Mouse (Mus musculus): Measurements from ENCODE around the gene Bcl2l10. TPM values are rescaled to one million over a fixed set of nuclear protein-coding genes. Genes with fewer than 3 reads are reported as not detected.
"Not testable (repeated sequence)": the region's sequence is repeated elsewhere in the genome, so short reads cannot be mapped to it uniquely, and the experiment has no call there.

Bcl2l10 gene
- total RNA-seq, 2 experiments from 2014 or later = not detected

DNA sequence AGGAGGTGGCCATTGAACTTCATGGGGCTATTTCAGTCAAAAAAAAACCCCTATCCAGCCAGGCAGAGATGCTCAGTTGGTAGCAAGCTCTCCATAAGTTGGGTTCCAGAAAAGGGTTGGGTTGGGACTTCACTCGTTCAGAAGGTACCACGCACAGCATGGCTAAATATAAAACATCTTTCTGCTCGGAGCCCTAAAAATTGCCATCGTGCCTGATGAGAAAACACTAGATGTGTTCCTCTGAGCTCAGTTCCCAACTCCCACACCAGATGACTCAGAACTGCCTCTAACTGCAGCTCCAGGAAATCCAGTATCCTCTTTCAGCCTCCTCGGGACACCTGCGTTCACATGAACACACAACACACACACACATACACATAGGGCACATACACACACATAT, 9.5 kb upstream of the Bcl2l10 start:
- no peak for DNase-seq
- intact Hi-C loops (cut with DNase I) = no loop called here

DNA sequence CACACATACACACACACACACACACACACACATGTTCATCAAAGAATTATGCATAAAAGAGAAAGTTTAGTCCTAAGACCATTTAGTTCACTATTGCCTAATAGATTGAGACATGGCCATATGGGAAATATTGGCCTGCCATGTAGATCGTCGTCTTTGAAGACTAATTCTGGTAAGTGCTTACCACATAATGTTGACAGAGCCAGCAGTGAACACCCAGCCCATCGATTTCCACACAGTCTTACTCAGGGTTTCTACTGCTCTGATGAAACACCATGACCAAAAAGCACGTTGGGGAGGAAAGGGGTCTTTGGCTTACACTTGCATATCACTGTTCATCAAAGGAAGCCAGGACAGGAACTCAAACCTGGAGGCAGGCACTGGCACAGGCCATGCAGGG, 5.1 kb upstream of the Bcl2l10 start:
- intact Hi-C loops (cut with DNase I) = no loop called here
- no peak for DNase-seq

DNA sequence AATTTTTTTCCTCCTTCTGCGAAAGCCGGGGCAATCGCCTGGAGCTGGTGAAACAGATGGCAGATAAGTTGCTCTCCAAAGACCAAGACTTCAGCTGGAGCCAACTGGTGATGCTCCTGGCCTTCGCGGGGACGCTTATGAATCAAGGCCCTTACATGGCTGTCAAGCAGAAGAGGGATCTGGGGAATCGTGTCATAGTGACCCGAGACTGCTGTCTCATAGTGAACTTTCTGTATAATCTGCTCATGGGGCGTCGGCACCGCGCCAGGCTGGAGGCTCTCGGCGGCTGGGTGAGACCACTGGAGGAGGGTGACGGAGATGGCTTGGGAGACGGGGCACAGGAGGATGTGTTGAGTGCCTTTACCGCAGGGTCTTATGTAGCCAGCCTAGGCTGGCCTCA, 508 bp downstream of the Bcl2l10 start:
- no peak for DNase-seq
- intact Hi-C loops (cut with DNase I) = no loop called here

DNA sequence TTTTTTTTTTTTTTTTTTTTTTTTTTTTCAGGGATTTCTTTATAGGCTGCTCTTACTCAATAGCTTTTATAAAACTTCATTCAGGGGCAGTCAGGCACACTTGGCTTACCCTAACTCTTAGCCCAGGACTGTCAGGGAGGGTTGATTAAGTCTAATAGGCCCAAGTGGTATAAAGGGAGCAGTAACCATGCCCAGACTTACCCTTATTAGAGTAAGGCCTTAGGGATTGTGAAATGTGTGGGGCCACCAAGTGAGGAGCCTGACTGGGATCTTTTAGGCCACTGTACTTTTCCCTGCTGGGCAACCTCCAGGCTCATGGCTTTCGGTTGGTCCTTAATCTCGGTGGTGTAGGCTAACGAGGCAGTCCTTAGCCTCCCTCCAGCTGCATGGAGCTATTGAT, 1.1 kb downstream of the Bcl2l10 start:
- no peak for DNase-seq
- intact Hi-C loops (cut with DNase I) = no loop called here

DNA sequence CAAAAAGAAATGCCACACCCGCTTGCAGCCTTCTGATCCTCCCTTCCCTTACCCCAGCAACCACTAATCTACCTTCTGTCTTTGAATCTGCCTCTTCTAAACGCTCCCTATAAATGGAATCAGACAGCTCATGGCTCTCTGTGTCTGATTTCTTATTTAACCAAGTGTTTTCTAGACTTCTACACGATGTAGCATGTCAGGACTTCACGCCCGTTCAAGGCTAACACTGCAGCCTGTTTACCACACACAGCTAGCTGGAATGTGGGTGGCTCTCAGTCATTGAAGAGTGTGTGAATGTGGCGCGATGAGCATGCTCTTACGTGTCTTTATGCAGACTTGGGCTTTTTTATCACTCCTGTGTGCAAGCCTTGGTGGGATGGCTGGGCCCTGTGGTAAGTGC, 5.5 kb downstream of the Bcl2l10 start:
- intact Hi-C loops (cut with DNase I) = no loop called here

DNA sequence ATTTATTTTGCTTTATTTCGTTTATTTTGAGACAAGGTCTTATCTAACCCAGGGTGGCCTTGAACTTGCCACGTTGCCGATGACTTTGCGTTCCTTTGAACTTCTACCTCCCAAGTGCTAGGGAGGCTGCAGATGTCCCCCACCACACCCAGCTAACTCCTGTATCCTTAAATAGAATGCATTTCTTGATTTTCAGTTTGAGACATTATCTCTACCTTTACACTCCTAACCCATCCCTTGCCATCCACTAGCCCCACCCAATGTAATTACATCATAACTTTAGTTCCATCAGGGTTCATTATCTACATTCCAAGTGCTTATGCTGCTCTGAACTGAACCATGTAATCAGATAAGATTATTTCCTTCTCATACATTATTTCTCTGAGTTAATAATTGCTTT, 8.2 kb downstream of the Bcl2l10 start:
- intact Hi-C loops (cut with DNase I) = no loop called here
- no peak for DNase-seq

More for the DNA sequence above, 5.5 kb downstream of the Bcl2l10 start:
- no peak for DNase-seq

DNA sequence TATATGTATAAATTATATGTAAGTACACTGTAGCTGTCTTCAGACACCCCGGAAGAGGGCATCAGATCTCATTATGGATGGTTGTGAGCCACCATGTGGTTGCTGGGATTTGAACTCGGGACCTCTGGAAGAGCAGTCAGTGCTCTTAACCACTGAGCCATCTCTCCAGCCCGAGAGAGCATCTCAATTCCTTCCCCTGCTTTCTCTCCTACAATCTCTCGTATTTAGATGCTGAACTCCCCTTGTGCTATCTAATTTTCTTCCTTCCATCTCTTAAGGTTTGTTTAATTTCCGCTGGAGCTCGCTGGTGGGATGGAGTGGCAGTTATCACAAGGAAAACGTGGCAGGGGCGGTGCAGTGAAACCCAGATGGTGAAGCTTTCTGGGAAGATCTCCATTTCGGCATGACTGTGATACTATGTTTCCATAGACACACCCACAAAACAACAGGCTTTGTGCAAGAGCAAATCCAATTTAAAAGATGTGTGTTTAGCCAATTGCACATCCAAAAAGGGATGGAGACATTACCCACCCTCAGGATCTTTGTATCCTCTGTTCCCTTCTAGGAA, 9.6 kb downstream of the Bcl2l10 start:
- intact Hi-C loops (cut with DNase I) = no loop called here
- DNase-seq = peak; percentile 5 to 15

DNA sequence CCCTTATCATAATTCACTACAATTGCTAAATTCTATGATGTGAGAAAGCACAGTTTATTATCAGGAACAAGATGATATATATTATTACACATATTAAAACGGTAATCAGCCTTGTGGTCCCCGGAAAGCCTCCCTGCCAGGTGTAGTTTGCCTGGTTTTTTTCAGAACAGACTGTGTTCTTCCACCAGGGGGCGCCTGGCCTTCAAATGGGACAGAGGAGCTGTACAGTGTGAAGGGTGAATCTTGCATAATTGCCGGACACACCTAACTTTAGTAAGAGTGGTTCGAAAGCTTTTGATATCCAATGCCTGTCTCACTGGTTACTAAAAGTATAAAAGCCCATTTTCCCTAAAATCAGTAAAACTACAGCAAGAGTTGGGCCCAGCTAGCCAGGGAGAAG, 14.1 kb downstream of the Bcl2l10 start:
- DNase-seq = peak; percentile 79 to 92
- intact Hi-C loops (cut with DNase I) = loop anchor here (1.0 to 5.0 kb wide), 4 partner anchors 73 to 221 kb away; no protein-coding TSS in a partner anchor

DNA sequence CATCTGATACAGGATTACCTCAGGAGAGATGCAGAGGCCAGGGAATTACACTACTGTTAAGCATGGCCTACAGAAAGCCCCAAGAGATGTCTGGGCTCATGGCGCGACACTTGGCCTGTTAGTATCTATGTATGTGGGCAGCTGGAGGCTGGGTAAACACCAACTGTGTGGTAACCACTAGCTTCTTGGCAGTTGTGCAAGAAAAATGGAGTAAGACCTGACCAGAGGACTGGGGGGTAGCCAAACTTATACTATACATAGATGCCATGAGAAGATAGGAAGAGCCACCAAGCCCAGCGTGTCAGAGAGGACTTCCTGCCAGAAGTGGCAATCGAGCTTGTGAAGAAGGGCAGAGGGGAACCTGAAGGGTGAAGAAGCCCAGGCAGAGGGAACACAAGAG, 14.6 kb downstream of the Bcl2l10 start:
- no peak for DNase-seq
- intact Hi-C loops (cut with DNase I) = loop anchor here (5.0 kb wide), 1 partner anchor 220 kb away; no protein-coding TSS in a partner anchor

DNA sequence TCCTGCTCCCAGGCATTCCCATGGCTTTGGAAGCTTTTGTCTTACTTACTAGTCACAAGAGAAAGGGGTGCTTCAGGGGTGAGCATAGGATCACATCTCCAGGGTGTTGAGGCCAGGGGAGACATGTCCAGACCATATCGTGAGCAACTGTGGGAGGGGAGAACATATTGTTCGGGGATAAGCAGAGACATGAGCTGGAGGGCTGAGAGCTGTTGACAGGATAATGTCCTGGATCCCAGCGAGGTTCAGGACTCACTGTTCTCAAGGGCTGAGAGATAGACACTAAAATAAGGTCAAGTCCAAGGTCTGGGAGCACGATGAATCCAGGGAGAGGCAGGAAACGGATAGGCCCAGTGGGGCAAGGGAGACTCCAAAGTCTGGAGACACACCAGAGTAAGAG, 15.4 kb downstream of the Bcl2l10 start:
- peak in 1 of 2 experiments; percentile 7 for DNase-seq
- intact Hi-C loops (cut with DNase I) = loop anchor here (5.0 kb wide), 1 partner anchor 219 kb away; no protein-coding TSS in a partner anchor

DNA sequence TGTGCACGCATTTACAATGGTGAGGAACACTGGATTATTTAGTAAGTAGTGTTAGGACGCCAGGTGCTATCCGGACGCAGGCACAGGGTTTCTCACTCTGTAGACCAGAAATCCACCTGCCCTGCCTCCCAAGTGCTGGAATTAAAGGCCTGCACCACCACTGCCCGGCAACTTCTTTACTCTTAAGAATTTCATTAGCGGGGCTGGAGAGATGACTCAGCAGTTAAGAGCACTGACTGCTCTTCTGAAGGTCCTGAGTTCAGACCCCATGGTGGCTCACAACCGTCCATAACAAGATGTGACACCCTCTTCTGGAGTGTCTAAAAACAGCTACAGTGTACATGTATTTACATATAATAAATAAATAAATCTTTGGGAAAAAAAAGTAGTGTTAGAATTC, 16.1 kb downstream of the Bcl2l10 start:
- intact Hi-C loops (cut with DNase I) = loop anchor here (5.0 kb wide), 1 partner anchor 219 kb away; no protein-coding TSS in a partner anchor
- not testable (repeated sequence) for DNase-seq

DNA sequence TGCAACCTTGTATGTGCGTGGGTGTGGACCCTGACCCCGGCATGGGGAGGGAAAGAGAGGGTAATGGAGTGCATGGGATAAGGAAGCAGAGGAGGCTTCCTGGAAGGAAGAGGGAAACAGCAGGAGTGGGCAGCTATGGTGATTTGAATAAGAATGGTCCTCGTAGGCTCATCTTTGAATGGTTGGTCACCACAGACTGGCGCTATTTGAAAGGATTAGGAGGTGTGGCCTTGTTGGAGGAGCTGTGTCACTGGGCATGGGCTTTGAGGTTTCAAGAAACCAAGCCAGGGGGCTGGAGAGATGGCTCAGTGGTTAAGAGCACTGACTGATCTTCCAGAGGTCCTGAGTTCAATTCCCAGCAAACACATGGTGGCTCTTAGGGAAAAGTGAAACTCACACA, 17.6 kb downstream of the Bcl2l10 start:
- intact Hi-C loops (cut with DNase I) = no loop called here
- no peak for DNase-seq

DNA sequence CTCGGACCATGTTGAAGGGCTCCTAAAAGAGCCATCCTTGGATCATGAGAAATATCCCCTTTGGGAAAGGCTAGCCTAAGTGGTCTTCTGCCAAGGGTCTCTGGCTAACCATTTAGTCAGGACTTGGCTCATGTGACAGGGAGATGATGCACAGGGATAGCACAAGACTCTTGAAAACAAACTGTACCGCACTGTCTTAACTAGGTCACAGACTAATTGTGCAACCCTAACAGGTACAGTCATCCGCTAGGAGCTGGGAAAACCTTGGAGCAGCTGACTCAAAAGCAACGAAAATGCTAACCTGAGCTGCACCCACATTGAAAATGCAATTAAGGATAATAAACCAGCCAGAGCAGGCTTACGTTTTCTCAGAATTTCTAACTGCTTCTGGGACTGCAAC, 18.6 kb downstream of the Bcl2l10 start:
- DNase-seq = no peak
- intact Hi-C loops (cut with DNase I) = no loop called here

DNA sequence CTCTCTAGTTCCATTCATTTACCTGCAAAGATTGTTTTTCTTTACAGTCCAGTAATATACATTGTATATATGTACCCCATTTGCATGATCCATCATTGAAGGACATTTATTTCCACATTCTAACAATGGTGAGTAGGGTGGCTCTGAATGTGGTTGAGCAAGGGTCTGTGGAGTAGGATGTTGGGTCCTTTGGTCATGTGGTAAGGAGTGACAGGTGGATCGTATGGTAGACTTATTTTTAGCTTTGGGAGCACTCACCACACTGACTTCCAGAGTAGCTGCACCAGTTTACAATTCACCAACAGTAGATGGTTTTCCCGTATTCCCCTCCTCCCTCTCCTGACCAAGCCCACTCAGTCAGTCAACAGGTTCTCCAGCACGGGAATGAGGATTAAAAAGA, 21.2 kb downstream of the Bcl2l10 start:
- intact Hi-C loops (cut with DNase I) = no loop called here
- no peak for DNase-seq

DNA sequence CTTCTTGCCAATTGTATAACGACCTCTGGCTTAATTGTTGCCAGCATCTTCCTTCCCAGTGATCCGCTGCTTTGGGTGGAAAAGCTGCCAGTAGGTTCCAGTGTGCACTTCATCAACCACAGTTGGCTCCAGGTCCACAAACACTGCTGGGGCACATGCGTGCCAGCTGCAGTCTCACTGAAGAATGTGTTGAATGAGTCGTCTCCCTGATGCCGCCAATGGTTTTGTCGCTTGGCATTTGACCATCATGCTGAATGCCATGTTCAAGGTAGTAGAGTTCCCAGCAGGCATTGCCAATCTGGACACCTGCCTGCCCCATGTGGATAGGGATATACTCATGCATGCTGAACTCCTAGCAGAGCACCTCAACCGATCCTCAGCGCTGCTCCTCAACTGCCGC, 28.0 kb downstream of the Bcl2l10 start:
- intact Hi-C loops (cut with DNase I) = no loop called here
- DNase-seq = peak; percentile 13 to 37

DNA sequence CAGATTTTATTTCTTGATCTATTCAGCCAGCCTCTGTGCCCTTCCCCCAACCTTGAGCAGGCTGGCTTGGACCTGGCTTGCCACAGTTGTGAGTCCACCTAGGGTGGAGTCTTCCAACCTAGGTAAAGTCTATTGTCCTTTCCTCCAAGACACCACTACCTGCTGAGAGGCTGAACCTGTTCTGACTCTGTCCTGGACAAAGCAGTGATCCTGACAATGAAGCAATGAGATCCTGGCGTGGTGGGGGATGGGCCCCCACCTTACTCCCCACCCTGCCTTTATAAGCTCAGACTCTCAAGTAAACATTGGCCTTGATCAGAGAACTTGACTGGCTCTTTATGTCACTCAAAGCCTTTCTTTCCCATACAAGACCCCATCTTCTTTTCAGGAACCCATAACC, 28.9 kb downstream of the Bcl2l10 start:
- no peak for DNase-seq
- intact Hi-C loops (cut with DNase I) = no loop called here

DNA sequence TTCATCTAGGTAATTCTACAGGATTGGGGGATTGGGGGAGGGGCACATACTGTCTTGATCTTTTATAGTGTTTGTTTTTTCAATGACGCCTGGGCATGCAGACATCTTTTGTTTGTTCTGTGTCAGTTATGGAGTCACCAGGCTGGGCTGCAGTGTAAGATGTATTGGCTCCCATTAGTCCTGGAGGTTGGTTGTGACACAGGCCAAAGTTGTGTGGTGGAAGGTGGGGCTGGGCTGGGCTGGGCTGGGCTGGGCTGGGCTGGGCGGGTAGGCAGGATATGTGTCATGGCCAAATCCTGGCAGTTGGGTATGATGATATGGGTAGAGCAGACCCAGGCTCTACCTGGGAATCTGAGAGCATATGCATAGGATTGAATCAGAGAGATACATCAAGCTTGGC, 31.2 kb downstream of the Bcl2l10 start:
- no peak for DNase-seq
- intact Hi-C loops (cut with DNase I) = no loop called here

DNA sequence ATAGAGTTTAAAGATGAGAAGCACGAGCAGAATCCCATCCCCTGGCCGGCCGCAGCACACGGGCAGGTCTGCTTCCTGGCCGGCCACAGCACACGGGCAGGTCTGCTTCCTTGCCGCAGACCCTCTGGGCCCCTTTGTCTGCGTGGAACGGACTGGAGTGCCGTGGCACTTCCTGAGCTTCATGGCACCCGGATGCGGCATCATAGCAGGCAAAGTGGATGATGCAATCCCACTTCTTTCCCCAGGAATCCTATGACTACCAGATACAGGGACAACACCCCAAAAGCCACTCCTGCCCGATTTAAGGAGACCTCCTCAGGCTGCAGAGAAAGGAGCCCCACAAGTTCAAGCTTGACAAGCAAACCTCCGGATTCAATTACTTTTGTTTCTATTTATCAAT, 35.3 kb downstream of the Bcl2l10 start:
- intact Hi-C loops (cut with DNase I) = no loop called here
- no peak for DNase-seq

DNA sequence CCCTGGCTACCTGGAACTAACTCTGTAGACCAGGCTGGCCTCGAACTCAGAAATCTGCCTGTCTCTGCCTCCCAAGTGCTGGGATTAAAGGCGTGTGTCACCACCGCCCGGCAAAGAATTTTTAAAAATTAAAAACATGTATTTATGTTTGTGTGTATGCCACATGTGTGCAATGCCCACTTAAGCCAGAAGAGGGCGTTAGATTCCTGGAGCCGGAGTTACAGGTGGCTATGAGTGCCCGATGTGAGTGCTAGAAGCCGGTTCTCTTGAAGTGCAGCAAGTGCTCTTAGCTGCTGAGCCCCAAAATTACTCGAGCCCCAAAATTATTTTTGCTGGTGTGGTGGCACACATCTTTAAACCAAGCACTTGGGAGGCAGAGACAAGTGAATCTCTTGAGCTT, 36.2 kb downstream of the Bcl2l10 start:
- DNase-seq = no peak
- intact Hi-C loops (cut with DNase I) = no loop called here

DNA sequence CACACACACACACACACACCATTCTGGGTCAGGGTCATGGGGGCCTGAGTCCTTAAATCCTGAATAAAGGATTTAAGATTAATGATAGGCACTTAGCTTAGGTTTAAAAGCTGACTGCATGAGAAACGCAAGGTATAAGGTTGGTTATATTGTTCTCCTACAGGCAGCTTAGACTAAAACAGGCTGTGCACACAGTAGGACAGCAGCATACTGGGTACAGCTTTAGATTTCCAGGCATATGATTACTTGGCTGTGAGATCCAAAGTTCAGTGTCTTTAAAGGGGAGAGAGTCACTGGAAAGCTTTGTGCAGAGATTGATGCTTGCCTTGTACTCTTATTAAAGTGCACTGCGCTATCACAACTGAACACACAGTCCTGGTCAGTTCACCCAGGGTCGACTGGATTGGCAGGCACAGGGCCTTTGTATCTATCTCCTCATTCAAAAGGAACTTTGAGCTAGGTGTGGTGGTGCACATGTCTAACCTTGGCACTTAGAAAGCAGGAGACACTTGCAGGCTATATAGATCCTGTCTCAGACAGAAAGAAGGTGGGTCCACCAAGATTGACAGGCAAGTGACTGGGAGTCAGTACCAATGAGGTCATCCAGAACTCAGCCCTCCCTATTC, 36.9 kb downstream of the Bcl2l10 start:
- intact Hi-C loops (cut with DNase I) = no loop called here
- DNase-seq = no peak

DNA sequence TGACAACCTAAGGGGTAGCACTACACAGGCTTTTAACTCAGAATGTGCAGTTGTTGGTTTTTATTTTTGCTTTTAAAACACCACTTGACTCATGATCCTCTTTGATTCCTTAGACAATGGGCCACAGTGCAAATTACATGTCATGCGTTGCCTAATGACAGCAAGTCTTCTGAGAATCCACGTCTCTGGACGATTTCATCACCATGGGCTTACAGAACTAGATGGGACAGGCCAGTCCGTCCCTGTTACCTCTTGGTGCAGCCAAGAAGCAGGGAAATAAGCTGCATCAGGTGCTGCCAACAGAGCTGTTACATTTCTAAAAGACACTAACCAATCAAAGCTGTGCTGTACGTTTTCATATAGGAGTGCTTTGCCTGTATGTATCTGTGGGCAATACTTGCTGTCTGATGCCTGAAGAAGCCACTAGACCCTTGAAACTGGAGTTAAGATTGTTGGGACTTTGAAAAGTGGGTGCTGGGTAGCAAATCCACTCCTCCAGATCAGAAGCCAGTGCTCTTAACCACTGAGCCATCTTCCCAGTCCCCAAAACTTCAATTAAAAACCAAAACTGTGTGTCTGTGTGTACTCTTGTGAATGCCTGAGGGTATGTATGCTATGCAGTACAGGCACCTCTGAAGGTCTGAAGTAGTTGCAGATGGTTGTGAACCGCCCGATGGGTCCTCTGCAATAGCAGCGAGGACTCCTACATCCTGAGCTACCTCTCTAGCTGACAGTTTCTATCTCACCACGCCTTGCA, 37.8 kb downstream of the Bcl2l10 start:
- intact Hi-C loops (cut with DNase I) = no loop called here
- DNase-seq = no peak

DNA sequence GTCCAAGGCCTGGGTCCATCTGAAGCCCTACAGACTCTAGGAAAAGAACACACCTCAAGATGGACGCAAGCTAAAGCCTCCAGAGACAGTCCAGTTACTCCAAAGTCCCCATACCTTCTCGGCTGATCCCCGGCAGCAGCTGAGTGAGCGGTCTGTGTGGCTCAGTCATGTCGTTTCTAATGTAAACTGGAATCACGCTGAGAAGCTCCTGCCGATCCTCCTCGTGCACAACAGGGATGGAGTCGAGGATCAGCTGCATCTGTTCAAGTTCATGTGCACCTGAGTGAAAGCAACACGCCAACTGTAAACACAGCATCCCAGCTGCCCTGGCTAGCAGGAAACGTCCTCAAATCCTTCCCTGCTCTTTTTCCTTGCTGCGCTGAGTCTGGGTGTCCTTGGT, 45.7 kb downstream of the Bcl2l10 start:
- no peak for DNase-seq
- intact Hi-C loops (cut with DNase I) = no loop called here

Measured in heart, postnatal 10 days (tissue).